Mouse (Mus musculus): ENCODE results near the gene Lsm14a.

DNA sequence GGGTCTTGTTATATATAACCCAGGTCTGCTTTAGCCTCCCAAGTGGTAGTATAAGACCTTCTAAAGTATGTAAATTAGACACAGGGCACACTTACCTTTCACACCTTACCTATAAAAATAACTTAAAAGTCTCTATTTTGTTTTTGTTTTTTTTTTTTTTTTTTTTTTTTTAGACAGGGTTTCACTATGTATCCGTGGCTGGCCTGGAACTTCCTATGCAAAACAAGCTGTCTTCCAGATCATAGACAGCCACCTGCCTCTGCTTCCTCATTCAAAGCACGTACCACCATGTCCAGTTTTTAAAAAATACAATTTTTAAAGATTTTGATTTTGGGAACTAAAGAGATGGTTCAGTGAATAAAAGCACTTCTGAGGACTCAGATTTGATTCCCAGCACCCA, 55.8 kb downstream of the Lsm14a start:
- no peak for TF ChIP-seq CTCF (IDR thresholded peaks at IDR 0.05; ENCODE audit: borderline replicate concordance, control insufficient read depth, extremely low read depth, insufficient read depth, low read length, poor library complexity)
- no peak for TF ChIP-seq POLR2A (IDR thresholded peaks at IDR 0.05; ENCODE audit: control insufficient read depth, extremely low read depth, insufficient read depth, low read length, poor library complexity)
